Mouse (Mus musculus): ENCODE data around the gene Nr2c2ap. TPM values are rescaled to one million over a fixed set of nuclear protein-coding genes. Genes with fewer than 3 reads are reported as not detected.

Nr2c2ap gene
- total RNA-seq, 2 experiments from 2014 or later: 7.4 to 7.9 TPM

GRCm38 (mm10) chr8:70117611-70118010 lies 13.5 kb upstream of the Nr2c2ap start:
- intact Hi-C loops (cut with DNase I): loop anchor here (2.0 kb wide), 1 partner anchor 19 kb away; no protein-coding TSS in a partner anchor
- DNase-seq: peak; percentile 28 to 54

DNA sequence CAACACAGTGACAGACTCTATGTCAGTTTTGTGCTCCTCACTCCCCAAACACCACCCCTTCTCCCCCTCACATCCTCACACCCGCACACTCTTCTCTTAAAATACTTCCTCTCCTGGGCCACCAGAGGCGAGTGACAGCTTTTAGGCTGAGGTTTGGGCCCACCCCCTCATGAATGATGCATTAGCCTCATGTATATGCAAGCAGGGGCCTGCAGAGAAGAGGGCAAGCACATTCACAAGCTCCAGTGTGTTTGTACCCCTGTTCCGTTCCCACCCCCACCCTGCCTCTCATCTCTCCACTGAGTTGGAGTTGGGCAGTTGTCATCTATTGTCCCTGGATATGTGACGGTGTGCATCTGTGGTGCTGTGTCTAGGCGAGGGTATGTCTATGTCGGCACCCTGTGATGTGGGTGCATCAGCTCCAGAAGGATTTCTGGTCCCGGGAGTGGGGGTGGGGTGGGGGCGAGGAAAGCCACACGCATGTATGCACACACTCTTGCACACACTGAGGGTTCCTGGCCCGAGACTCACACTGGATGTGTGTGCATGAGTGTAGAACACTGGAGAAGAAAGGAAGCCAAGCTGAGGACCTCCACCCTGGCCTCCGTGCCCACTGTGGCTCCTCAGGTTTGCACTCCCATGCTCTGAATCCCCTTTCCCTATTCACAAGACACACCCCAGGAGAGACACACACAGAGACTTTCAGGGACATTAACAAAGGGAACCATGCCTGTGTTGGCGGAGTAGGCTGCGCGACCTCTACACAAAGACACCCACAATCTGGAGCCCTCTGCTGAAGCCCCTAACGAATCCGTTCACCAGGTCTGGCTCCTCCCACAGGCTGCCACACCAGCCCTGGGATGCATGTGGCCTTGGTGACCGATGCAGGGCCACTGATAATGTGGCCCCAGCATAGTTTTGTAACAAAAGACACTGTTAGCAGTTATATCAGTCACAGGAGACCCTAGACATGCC lies 12.1 kb upstream of the Nr2c2ap start:
- DNase-seq: no peak
- intact Hi-C loops (cut with DNase I): loop anchor here (2.0 kb wide), 1 partner anchor 20 kb away; no protein-coding TSS in a partner anchor

- peak; percentile 53 for DNase-seq
- intact Hi-C loops (cut with DNase I): loop anchor here (5.0 kb wide), 1 partner anchor 203 kb away; no protein-coding TSS in a partner anchor
Measured at GRCm38 (mm10) chr8:70120667-70121066, 10.5 kb upstream of the Nr2c2ap start, which contains the start of gene Ncan. Gene Ncan (minus strand): TSS chr8:70120873.

- intact Hi-C loops (cut with DNase I): loop anchor here (5.0 kb wide), 1 partner anchor 206 kb away; no protein-coding TSS in a partner anchor
- no peak for DNase-seq
Measured at GRCm38 (mm10) chr8:70122863-70123262, 8.3 kb upstream of the Nr2c2ap start.

GRCm38 (mm10) chr8:70124992-70125391 lies 6.1 kb upstream of the Nr2c2ap start:
- intact Hi-C loops (cut with DNase I): loop anchor here (5.0 kb wide), 1 partner anchor 208 kb away; no protein-coding TSS in a partner anchor

GRCm38 (mm10) chr8:70128435-70128834 lies 2.7 kb upstream of the Nr2c2ap start:
- peak; percentile 77 to 87 for DNase-seq
- intact Hi-C loops (cut with DNase I): no loop called here

More at GRCm38 (mm10) chr8:70124992-70125391, 6.1 kb upstream of the Nr2c2ap start:
- no peak for DNase-seq

- DNase-seq: peak; percentile 42 to 54
- intact Hi-C loops (cut with DNase I): no loop called here
Measured at GRCm38 (mm10) chr8:70129309-70129952, 1.7 kb upstream of the Nr2c2ap start.

- no peak for DNase-seq
- intact Hi-C loops (cut with DNase I): no loop called here
Measured at GRCm38 (mm10) chr8:70130066-70130465, 1.1 kb upstream of the Nr2c2ap start.

DNA sequence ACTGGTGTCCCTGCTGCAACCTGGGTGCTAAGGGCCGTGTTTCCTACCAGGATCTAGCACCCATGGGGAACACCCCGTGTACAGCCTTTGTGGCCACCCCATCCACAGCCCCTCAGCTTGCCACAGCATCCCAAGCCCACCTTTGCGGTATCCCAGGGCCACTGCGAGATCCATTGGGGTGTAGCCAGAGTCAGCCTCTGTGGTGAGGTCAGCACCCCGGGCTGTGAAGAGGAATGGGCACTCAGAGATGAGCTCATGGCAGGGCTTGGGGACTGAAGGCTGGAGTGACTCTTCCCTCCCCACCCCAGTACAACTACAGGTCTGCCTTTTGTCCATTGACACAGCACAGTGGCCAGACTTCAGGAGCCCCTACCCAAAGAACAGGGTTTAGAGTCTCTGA lies 3.0 kb downstream of the Nr2c2ap start:
- intact Hi-C loops (cut with DNase I): no loop called here
- no peak for DNase-seq

GRCm38 (mm10) chr8:70134931-70135330 lies 3.8 kb downstream of the Nr2c2ap start:
- DNase-seq: no peak
- intact Hi-C loops (cut with DNase I): no loop called here

- DNase-seq: no peak
- intact Hi-C loops (cut with DNase I): no loop called here
Measured at GRCm38 (mm10) chr8:70136591-70136990, 5.5 kb downstream of the Nr2c2ap start.

- no peak for DNase-seq
- intact Hi-C loops (cut with DNase I): loop anchor here (2.0 kb wide), 1 partner anchor 33 kb away; no protein-coding TSS in a partner anchor
Measured at GRCm38 (mm10) chr8:70137890-70138289, 6.8 kb downstream of the Nr2c2ap start.

- DNase-seq: peak; percentile 98 to 99
- intact Hi-C loops (cut with DNase I): loop anchor here (2.0 kb wide), 1 partner anchor 32 kb away; no protein-coding TSS in a partner anchor
Measured at GRCm38 (mm10) chr8:70139026-70139857, 8.1 kb downstream of the Nr2c2ap start, which contains the start of the genes Rfxank, Borcs8 and Mef2b. Gene Rfxank (minus strand): TSS chr8:70139154. Gene Borcs8 (plus strand): TSS chr8:70139499. Gene Mef2b (plus strand): TSS chr8:70139711.

GRCm38 (mm10) chr8:70139981-70140380 lies 8.8 kb downstream of the Nr2c2ap start:
- intact Hi-C loops (cut with DNase I): loop anchor here (2.0 kb wide), 1 partner anchor 31 kb away; no protein-coding TSS in a partner anchor
- no peak for DNase-seq

GRCm38 (mm10) chr8:70147678-70148607 lies 16.8 kb downstream of the Nr2c2ap start:
- no peak for DNase-seq
- intact Hi-C loops (cut with DNase I): no loop called here

GRCm38 (mm10) chr8:70150158-70150557 lies 19.0 kb downstream of the Nr2c2ap start:
- intact Hi-C loops (cut with DNase I): no loop called here
- no peak for DNase-seq

GRCm38 (mm10) chr8:70152537-70153257 lies 21.6 kb downstream of the Nr2c2ap start:
- intact Hi-C loops (cut with DNase I): no loop called here
- DNase-seq: peak; percentile 68 to 75

- no peak for DNase-seq
- intact Hi-C loops (cut with DNase I): no loop called here
Measured at GRCm38 (mm10) chr8:70157240-70157800, 26.2 kb downstream of the Nr2c2ap start.

All from heart, postnatal 14 days (tissue).